In genomic region chr19:56601901-56602347, GRCm38 (mm10) we compare ENCODE assay signal across 9 mouse cellular contexts. TPM values are rescaled to one million over a fixed set of nuclear protein-coding genes. Genes with fewer than 3 reads are reported as not detected.
DNase-seq lines count a peak whose midpoint lies in the region; ATAC-seq and TF ChIP-seq lines count a peak whose summit lies in the region.
"Had no signal": no experiment of that assay in that cellular context is flagged by ENCODE, and none has a peak within 500 bp of the region (broad histone marks: within the 10 kb centered on the region; RNA-seq: fewer than 3 reads in every experiment).

No protein-coding gene starts in this region.

- no peaks in the 10 kb centered on the region for H3K27me3 ChIP-seq in forebrain, postnatal 0 days (ENCODE audit: insufficient read depth, low read length)
- H3K27me3 ChIP-seq in forebrain, embryonic 15.5 days: no peaks in the 10 kb centered on the region
- no peaks in the 10 kb centered on the region for H3K27me3 ChIP-seq in kidney, postnatal 0 days (ENCODE audit: insufficient read depth, low read length)
- no peaks in the 10 kb centered on the region for H3K27me3 ChIP-seq in lung, embryonic 16.5 days (ENCODE audit: control insufficient read depth, insufficient read depth, low read depth, low read length)
- no peaks in the 10 kb centered on the region for H3K27me3 ChIP-seq in forebrain, embryonic 11.5 days (ENCODE audit: control insufficient read depth, insufficient read depth, low read length)

- 82% methylated on average over 15 of the region's 15 CpGs for WGBS in forebrain, postnatal 0 days
- 83% methylated on average over 15 of the region's 15 CpGs for WGBS in forebrain, embryonic 15.5 days
- WGBS in kidney, postnatal 0 days: 36% methylated on average over 15 of the region's 15 CpGs
- WGBS in lung, embryonic 16.5 days: 57% methylated on average over 15 of the region's 15 CpGs
- 80% methylated on average over 15 of the region's 15 CpGs for WGBS in forebrain, embryonic 11.5 days

- 0 out of 2 replicates have a peak, but pooled peaks have one; percentile 40 for ATAC-seq in forebrain, postnatal 0 days
- ATAC-seq in forebrain, embryonic 15.5 days (replicated peaks): no peak
- peak; percentile 94 for ATAC-seq in kidney, postnatal 0 days (replicated peaks; ENCODE audit: low FRiP score, low read depth)
- ATAC-seq in lung, embryonic 16.5 days (ENCODE audit: low read depth): peak; percentile 66
- ATAC-seq in forebrain, embryonic 11.5 days (replicated peaks; ENCODE audit: low FRiP score): no peak

- H3K36me3 ChIP-seq in forebrain, postnatal 0 days (ENCODE audit: insufficient read depth): peaks cover 12% of the 10 kb centered on the region; the same call in 1 of the 2 replicates
- peaks cover 17% of the 10 kb centered on the region; the same call in 1 of the 2 replicates for H3K36me3 ChIP-seq in forebrain, embryonic 15.5 days
- H3K36me3 ChIP-seq in kidney, postnatal 0 days (ENCODE audit: insufficient read depth, low read length): peaks cover 8% of the 10 kb centered on the region
- H3K36me3 ChIP-seq in lung, embryonic 16.5 days (ENCODE audit: control insufficient read depth, insufficient read depth, low read length): peaks cover 11% of the 10 kb centered on the region
- peaks cover 2% of the 10 kb centered on the region; the same call in 1 of the 2 replicates for H3K36me3 ChIP-seq in forebrain, embryonic 11.5 days (ENCODE audit: control insufficient read depth, insufficient read depth, low read length)

- no peak overlapping the region for H3K27ac ChIP-seq in forebrain, postnatal 0 days (ENCODE audit: low read depth, low read length)
- H3K27ac ChIP-seq in forebrain, embryonic 15.5 days (replicated peaks): no peak overlapping the region
- peak overlapping the region; percentile 78 for H3K27ac ChIP-seq in kidney, postnatal 0 days
- peak overlapping the region; percentile 43; the same call in 1 of the 2 replicates for H3K27ac ChIP-seq in lung, embryonic 16.5 days (ENCODE audit: low read length)
- H3K27ac ChIP-seq in layer of hippocampus, adult 2 months: no peak overlapping the region
- no peak overlapping the region for H3K27ac ChIP-seq in forebrain, embryonic 11.5 days (ENCODE audit: low read depth, low read length)

- H3K9me3 ChIP-seq in forebrain, postnatal 0 days (ENCODE audit: low read length): no peaks in the 10 kb centered on the region
- no peaks in the 10 kb centered on the region for H3K9me3 ChIP-seq in forebrain, embryonic 15.5 days
- no peaks in the 10 kb centered on the region for H3K9me3 ChIP-seq in kidney, postnatal 0 days (replicated peaks; ENCODE audit: low read length)
- H3K9me3 ChIP-seq in lung, embryonic 16.5 days (ENCODE audit: control insufficient read depth, low read length): no peaks in the 10 kb centered on the region
- no peaks in the 10 kb centered on the region for H3K9me3 ChIP-seq in forebrain, embryonic 11.5 days (ENCODE audit: control insufficient read depth, low read length)

- no peak for DNase-seq in forebrain, postnatal 0 days
- DNase-seq in gonadal fat pad, adult 2 months (ENCODE audit: low read depth): peak; percentile 34
- peak; percentile 78 for DNase-seq in kidney, postnatal 0 days (ENCODE audit: low spot score)
- no peak for DNase-seq in left cerebral cortex, postnatal 10 days (ENCODE audit: extremely low spot score in 1 of 2, low spot score in 2 of 2)
- DNase-seq in layer of hippocampus, adult 2 months (ENCODE audit: low spot score in 2 of 2): no peak
- DNase-seq in forebrain, embryonic 11.5 days (ENCODE audit: low spot score): no peak

- H3K4me2 ChIP-seq in forebrain, postnatal 0 days (ENCODE audit: low read depth): no peak overlapping the region
- H3K4me2 ChIP-seq in forebrain, embryonic 15.5 days (replicated peaks): no peak overlapping the region
- H3K4me2 ChIP-seq in kidney, postnatal 0 days (ENCODE audit: low read length): 0 out of 2 replicates have a peak overlapping the region, but pooled peaks have one; percentile 10
- 0 out of 2 replicates have a peak overlapping the region, but pooled peaks have one; percentile 0 for H3K4me2 ChIP-seq in lung, embryonic 16.5 days (ENCODE audit: low read depth, low read length)
- no peak overlapping the region for H3K4me2 ChIP-seq in forebrain, embryonic 11.5 days (ENCODE audit: low read depth, low read length, severe bottlenecking)
- H3K4me2 ChIP-seq: midbrain, embryonic 11.5 days had no signal

- no peak overlapping the region for H3K4me3 ChIP-seq in forebrain, postnatal 0 days (ENCODE audit: low read depth, low read length)
- H3K4me3 ChIP-seq in forebrain, embryonic 15.5 days: no peak overlapping the region
- H3K4me3 ChIP-seq in kidney, postnatal 0 days (replicated peaks; ENCODE audit: low read depth, low read length): no peak overlapping the region
- H3K4me3 ChIP-seq in lung, embryonic 16.5 days (ENCODE audit: low read length): no peak overlapping the region
- no peak overlapping the region for H3K4me3 ChIP-seq in layer of hippocampus, adult 2 months
- H3K4me3 ChIP-seq in forebrain, embryonic 11.5 days (ENCODE audit: low read depth, low read length): no peak overlapping the region

- no peak for TF ChIP-seq CTCF in forebrain, postnatal 0 days (IDR thresholded peaks at IDR 0.05; ENCODE audit: low read depth)
- no peak for TF ChIP-seq CTCF in kidney, postnatal 0 days (IDR thresholded peaks at IDR 0.05; ENCODE audit: low read depth)
- TF ChIP-seq CTCF in layer of hippocampus, adult 2 months (conservative IDR thresholded peaks at IDR 0.05): no peak

- intact Hi-C loops in left cerebral cortex, postnatal 10 days (cut with DNase I): no loop called here

- H3K9ac ChIP-seq in forebrain, postnatal 0 days: no peak overlapping the region
- no peak overlapping the region for H3K9ac ChIP-seq in forebrain, embryonic 15.5 days (replicated peaks)
- no peak overlapping the region for H3K9ac ChIP-seq in kidney, postnatal 0 days (ENCODE audit: low read depth, low read length)
- H3K9ac ChIP-seq in lung, embryonic 16.5 days (ENCODE audit: low read length): no peak overlapping the region
- no peak overlapping the region for H3K9ac ChIP-seq in forebrain, embryonic 11.5 days (ENCODE audit: low read length)

- H3K4me1 ChIP-seq in forebrain, postnatal 0 days (ENCODE audit: insufficient read depth): no peaks in the 10 kb centered on the region
- H3K4me1 ChIP-seq in forebrain, embryonic 15.5 days: no peaks in the 10 kb centered on the region; the same call in 1 of the 2 replicates
- peaks cover 20% of the 10 kb centered on the region for H3K4me1 ChIP-seq in kidney, postnatal 0 days (replicated peaks; ENCODE audit: insufficient read depth, low read length)
- H3K4me1 ChIP-seq in lung, embryonic 16.5 days (replicated peaks; ENCODE audit: control insufficient read depth, insufficient read depth, low read length): peaks cover 30% of the 10 kb centered on the region
- H3K4me1 ChIP-seq in forebrain, embryonic 11.5 days (replicated peaks; ENCODE audit: control insufficient read depth, insufficient read depth, low read length): no peaks in the 10 kb centered on the region

RNA-seq across cellular contexts. Expression of gene Nhlrc2, which starts 53.9 kb away (rescaled TPM):
- 11.5 and 13.7 TPM in 2 replicates for total RNA-seq in forebrain, postnatal 0 days (2014; rRNA removed)
- 3.8 and 5.8 TPM in 2 replicates for polyA plus RNA-seq in forebrain, postnatal 0 days (2015; fragmentation: Nextera tagmentation; extraction: Ambion mirVana)
- 11.2 and 12.7 TPM in 2 replicates for polyA plus RNA-seq in forebrain, embryonic 15.5 days (2015; fragmentation: Nextera tagmentation; extraction: Ambion mirVana)
- 10.0 and 10.3 TPM in 2 replicates for polyA plus RNA-seq in gonadal fat pad, adult 2 months (2012; rRNA removed)
- polyA plus RNA-seq in kidney, postnatal 0 days (2015; fragmentation: Nextera tagmentation; extraction: Ambion mirVana): 11.5 and 12.4 TPM in 2 replicates
- 18.4 and 19.8 TPM in 2 replicates for polyA plus RNA-seq in lung, embryonic 16.5 days (2015; fragmentation: Nextera tagmentation; extraction: Ambion mirVana)
- total RNA-seq in left cerebral cortex, postnatal 10 days (2021): 10 to 100 TPM; 11.3 to 11.5 TPM
- total RNA-seq in layer of hippocampus, adult 2 months (2021): 10 to 100 TPM; 11.6 to 12.9 TPM
- polyA plus RNA-seq in forebrain, embryonic 11.5 days (2014; fragmentation: Nextera tagmentation; extraction: Ambion mirVana): 16.9 and 19.0 TPM in 2 replicates

RNA-seq across cellular contexts. Expression of gene Dclre1a, which starts 53.9 kb away (rescaled TPM):
- 6.7 and 10.4 TPM in 2 replicates for total RNA-seq in forebrain, postnatal 0 days (2014; rRNA removed)
- 8.2 and 9.8 TPM in 2 replicates for polyA plus RNA-seq in forebrain, postnatal 0 days (2015; fragmentation: Nextera tagmentation; extraction: Ambion mirVana)
- 12.3 and 12.7 TPM in 2 replicates for polyA plus RNA-seq in forebrain, embryonic 15.5 days (2015; fragmentation: Nextera tagmentation; extraction: Ambion mirVana)
- polyA plus RNA-seq in gonadal fat pad, adult 2 months (2012; rRNA removed): 8.0 and 8.3 TPM in 2 replicates
- polyA plus RNA-seq in kidney, postnatal 0 days (2015; fragmentation: Nextera tagmentation; extraction: Ambion mirVana): 17.1 and 18.3 TPM in 2 replicates
- polyA plus RNA-seq in lung, embryonic 16.5 days (2015; fragmentation: Nextera tagmentation; extraction: Ambion mirVana): 17.7 and 22.3 TPM in 2 replicates
- total RNA-seq in left cerebral cortex, postnatal 10 days (2021): 10 to 100 TPM in 1 of 2 experiments, 1 to 10 TPM in 1; 8.7 to 11.3 TPM
- 1 to 10 TPM; 6.9 to 7.7 TPM for total RNA-seq in layer of hippocampus, adult 2 months (2021)
- 16.9 and 18.2 TPM in 2 replicates for polyA plus RNA-seq in forebrain, embryonic 11.5 days (2014; fragmentation: Nextera tagmentation; extraction: Ambion mirVana)

Comparison
In these comparisons a context has a peak if more than half of its experiments do, and no peak if none do; other contexts are left out.
1. ATAC-seq: peak in forebrain, postnatal 0 days (single experiment), kidney, postnatal 0 days (single experiment) and lung, embryonic 16.5 days (single experiment); none in forebrain, embryonic 15.5 days (single experiment) and forebrain, embryonic 11.5 days (single experiment).
2. DNase-seq: peak in gonadal fat pad, adult 2 months (single experiment) and kidney, postnatal 0 days (single experiment); none in forebrain, postnatal 0 days (single experiment), left cerebral cortex, postnatal 10 days (0 of 2), layer of hippocampus, adult 2 months (0 of 2) and forebrain, embryonic 11.5 days (single experiment).
3. H3K27ac ChIP-seq: peak in kidney, postnatal 0 days (single experiment) and lung, embryonic 16.5 days (single experiment); none in forebrain, postnatal 0 days (single experiment), forebrain, embryonic 15.5 days (single experiment), layer of hippocampus, adult 2 months (single experiment) and forebrain, embryonic 11.5 days (single experiment).
4. H3K4me2 ChIP-seq: peak in kidney, postnatal 0 days (single experiment) and lung, embryonic 16.5 days (single experiment); none in forebrain, postnatal 0 days (single experiment), forebrain, embryonic 15.5 days (single experiment) and forebrain, embryonic 11.5 days (single experiment).